Mouse (Mus musculus) frontal cortex, postnatal 36 days (tissue): ENCODE data around the gene Arid2.
A peak's percentile ranks its signal among the peaks of the same experiment; 100 is the strongest.
"Not testable (repeated sequence)": the region's sequence is repeated elsewhere in the genome, so short reads cannot be mapped to it uniquely, and the experiment has no call there.

Experiments
- DNase-seq, 2 experiments: peaks; one replicate each; pipeline ENCODE4 v3.0.0; 2022; ENCODE audit warnings: low spot score in 2 of 2

Gene Arid2

DNA sequence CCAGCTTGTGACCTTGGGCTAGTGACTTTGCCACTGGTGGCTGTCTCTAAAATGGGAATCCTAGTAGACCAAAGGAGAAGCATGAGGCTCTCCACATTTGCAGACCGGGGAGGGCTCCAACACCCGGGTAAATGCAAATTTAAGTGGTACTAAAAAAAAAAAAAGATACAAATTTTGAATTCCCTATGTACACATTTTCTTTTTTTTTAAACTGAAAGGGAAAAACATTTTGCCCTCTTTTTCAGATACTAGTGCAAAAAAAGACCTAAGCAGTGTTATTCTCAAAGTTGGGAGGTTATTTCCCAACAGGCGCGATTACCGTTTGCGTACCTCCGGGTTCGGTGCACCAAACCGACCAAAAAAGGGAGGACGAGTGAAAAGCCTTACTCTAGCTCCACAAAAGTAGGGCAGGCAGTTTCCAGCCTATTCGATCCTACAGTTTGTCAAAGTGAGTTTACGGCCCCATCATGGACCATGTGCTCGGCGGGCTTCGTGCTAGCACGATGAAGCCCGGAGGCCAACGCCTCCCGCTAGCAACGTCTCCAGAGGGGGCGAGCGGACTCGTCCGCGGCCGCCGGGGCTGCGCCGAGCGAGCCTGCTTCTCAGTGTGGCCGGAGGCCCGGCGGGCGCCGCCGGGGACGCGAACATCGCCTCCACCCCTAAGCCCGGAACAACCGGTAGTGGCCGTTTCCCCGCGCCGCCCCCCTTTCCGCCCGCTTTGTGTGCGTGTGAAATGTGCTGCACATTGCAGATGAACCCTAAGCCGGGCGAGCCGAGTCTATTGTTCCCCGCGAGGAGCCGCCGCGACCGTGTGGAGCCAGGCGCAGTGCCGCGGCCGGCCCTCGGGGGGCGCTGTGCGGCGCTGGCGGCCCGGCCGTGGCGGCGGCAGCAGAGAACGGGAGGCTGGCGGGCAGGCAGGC is 1.0 kb upstream of the Arid2 start:
- DNase-seq, result peak; percentile 91 to 93

DNA sequence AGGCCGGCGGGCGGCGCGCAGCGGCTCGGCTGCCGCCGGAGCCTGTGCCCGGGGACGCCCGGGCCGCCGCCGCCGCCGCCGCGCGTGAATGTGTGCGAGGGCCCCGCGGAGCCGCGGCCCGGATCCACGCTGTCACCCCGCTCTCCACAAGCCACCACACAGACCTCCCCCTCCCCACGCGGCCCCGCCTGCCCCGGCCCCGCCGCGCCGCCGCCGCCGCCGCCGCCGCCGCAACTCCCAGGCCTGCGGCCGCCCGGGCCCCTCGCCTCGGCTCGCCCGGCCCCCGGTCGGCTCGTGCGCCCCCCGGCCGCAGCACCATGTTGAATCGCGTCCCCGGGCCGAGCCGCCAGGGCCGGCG is 404 bp upstream of the Arid2 start:
- no peak for DNase-seq

- DNase-seq, result peak; percentile 50 to 58
Measured at GRCm38 (mm10) chr15:96287976-96288835, 888 bp downstream of the Arid2 start.

GRCm38 (mm10) chr15:96288836-96289390 is 1.6 kb downstream of the Arid2 start:
- DNase-seq, result no peak

- DNase-seq, result no peak
Measured at GRCm38 (mm10) chr15:96290001-96290400, 2.7 kb downstream of the Arid2 start.

GRCm38 (mm10) chr15:96293444-96293843 is 6.1 kb downstream of the Arid2 start:
- DNase-seq, result no peak

GRCm38 (mm10) chr15:96297078-96297590 is 9.8 kb downstream of the Arid2 start:
- no peak for DNase-seq

DNA sequence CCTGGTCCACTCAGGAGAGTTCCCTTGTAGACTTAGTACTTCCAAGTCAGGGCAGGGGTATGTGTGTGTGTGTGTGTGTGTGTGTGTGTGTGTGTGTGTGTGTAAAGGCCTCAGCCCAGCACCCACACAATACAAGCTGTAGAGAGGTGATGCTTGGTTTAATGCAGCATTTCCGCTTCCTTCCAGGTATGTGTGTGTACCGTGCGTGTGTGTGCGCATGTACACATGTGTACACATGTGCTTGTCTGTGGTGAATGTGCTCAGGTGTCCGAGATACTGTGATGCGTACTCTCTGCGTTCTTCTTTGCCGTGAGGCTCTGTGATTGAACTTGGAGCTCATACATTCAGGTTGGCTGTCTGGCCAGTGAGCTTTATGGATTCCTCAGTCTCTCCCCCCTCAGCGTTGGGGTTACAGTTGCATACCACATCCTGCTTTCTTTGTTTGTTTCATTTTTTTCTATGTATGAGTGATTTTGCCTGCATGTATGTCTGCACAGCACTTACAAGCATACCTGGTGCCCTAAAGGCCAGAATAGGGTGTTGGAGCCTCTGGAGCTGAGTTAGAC is 10.4 kb downstream of the Arid2 start:
- DNase-seq, result no peak

GRCm38 (mm10) chr15:96309310-96309709 is 22.0 kb downstream of the Arid2 start:
- DNase-seq, result no peak

- no peak for DNase-seq
Measured at GRCm38 (mm10) chr15:96312902-96313301, 25.6 kb downstream of the Arid2 start.

GRCm38 (mm10) chr15:96315664-96316063 is 28.3 kb downstream of the Arid2 start:
- peak in 1 of 2 experiments; percentile 15 for DNase-seq

GRCm38 (mm10) chr15:96319335-96319734 is 32.0 kb downstream of the Arid2 start:
- DNase-seq, result no peak

DNA sequence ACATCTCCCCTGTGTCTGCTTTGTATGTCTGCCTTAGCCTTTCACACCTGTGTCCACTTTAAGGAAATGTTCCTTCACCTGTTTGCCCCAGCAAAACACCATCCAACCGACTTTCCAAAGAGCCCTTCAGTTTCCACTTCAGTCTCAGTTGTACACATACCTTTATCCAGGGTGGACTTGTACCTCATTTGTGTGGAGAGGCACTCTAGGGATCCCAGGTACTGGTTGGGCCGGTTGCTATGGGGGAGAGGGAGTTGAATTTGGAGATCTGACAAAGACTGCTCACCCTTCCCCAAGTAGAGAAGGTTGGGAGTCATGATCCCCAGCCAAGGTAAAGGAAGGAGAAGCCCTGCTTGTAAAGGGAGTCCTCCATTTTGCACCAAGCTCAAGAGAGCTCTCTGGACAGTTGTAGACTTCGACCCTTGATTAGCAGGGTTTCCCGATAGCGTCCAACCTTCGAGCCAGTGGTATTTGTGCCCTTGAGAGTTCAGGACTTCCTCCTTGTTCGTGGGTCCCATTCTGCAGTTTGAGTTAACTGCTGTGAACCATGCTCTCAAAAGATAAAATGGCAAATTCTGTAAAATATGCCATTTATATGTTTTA is 38.5 kb downstream of the Arid2 start:
- DNase-seq, result no peak

- DNase-seq, result not testable (repeated sequence)
Measured at GRCm38 (mm10) chr15:96328722-96329121, 41.4 kb downstream of the Arid2 start.

GRCm38 (mm10) chr15:96330536-96330935 is 43.2 kb downstream of the Arid2 start:
- DNase-seq, result no peak

GRCm38 (mm10) chr15:96332468-96333213 is 45.3 kb downstream of the Arid2 start:
- DNase-seq, result peak in 1 of 2 experiments; percentile 14

DNA sequence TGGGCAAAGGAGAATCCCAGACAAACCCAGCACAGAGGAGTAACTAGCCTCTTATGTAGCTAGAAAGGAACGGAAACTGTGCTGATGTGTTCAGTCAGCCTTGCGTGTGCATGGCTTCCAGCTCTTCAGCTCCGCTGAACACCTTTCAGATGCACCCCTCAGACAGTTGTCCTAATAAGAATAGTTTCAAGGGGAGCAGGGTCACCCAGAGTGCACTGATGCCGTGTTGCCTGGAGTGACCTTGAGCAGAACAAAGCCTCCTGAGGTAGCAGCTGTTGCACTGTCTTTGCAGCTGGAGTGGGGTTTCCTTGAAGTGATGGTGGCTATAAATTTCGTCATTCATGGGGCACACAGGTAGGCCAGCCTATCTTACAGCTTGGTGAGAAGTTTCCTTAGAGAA is 46.0 kb downstream of the Arid2 start:
- no peak for DNase-seq

GRCm38 (mm10) chr15:96340924-96341323 is 53.6 kb downstream of the Arid2 start:
- no peak for DNase-seq

GRCm38 (mm10) chr15:96342097-96342496 is 54.8 kb downstream of the Arid2 start:
- no peak for DNase-seq

DNA sequence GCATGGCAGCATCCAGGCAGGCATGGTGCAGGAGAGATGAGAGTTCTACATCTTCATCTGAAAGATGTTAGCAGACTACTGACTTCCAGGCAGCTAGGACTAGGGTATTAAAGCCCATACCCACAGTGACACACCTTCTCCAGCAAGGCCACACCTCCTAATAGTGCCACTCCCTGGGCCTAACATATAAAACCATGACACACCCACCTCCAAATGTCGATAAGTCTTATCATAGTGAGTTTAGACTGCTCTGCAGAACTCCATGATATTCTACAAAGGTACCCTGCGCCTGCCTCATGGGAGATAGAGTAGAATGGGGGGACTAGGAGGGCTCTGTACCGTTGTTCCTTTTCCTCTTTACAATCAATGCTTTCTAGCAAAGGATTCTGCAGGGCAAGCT is 55.6 kb downstream of the Arid2 start:
- no peak for DNase-seq
